Mouse (Mus musculus) intestine, embryonic 14.5 days (tissue): ENCODE measurements around the gene Siae. TPM values are rescaled to one million over a fixed set of nuclear protein-coding genes. Genes with fewer than 3 reads are reported as not detected.
A peak's percentile ranks its signal among the peaks of the same experiment; 100 is the strongest.

ENCODE experiments used
- ATAC-seq: fragments of 200-750 bp; cut with Nextera tagmentation; replicated peaks from 2 replicates; pipeline ENCODE4 v1.8.0; 2017; ENCODE audit warnings: low read depth, moderate number of reproducible peaks, moderate TSS enrichment, moderate library complexity; ENCODE audit not compliant: low FRiP score, low TSS enrichment
- DNase-seq: peaks from one replicate; pipeline ENCODE4 v3.0.0-alpha.2; 2018; ENCODE audit warnings: low spot score
- H3K27ac ChIP-seq: fragments of 300-500 bp; sonication (generic); 2 replicates; pipeline ENCODE4 v1.5.1; 2014; ENCODE audit warnings: low read depth, mild to moderate bottlenecking, control low read depth
- H3K27me3 ChIP-seq: fragments of 300-500 bp; sonication (generic); replicated peaks from 2 replicates; pipeline ENCODE4 v1.6.1; 2014; ENCODE audit warnings: low read length, control low read depth; ENCODE audit not compliant: control insufficient read depth, insufficient read depth
- H3K36me3 ChIP-seq: fragments of 300-500 bp; sonication (generic); 2 replicates; pipeline ENCODE4 v1.6.1; 2014; ENCODE audit warnings: low read length, control low read depth; ENCODE audit not compliant: control insufficient read depth, insufficient read depth
- H3K4me1 ChIP-seq: fragments of 300-500 bp; sonication (generic); replicated peaks from 2 replicates; pipeline ENCODE4 v1.6.1; 2014; ENCODE audit warnings: low read length, control low read depth, mixed read lengths; ENCODE audit not compliant: control insufficient read depth, insufficient read depth
- H3K4me2 ChIP-seq: fragments of 300-500 bp; sonication (generic); 2 replicates; pipeline ENCODE4 v1.6.1; 2014; ENCODE audit warnings: low read length
- H3K4me3 ChIP-seq: fragments of 300-500 bp; sonication (generic); 2 replicates; pipeline ENCODE4 v1.5.1; 2014; ENCODE audit warnings: low read depth, low read length, control low read depth, mixed read lengths
- H3K9ac ChIP-seq: fragments of 300-500 bp; sonication (generic); 2 replicates; pipeline ENCODE4 v1.6.1; 2014; ENCODE audit warnings: mild to moderate bottlenecking, low read length
- H3K9me3 ChIP-seq: fragments of 300-500 bp; sonication (generic); 2 replicates; pipeline ENCODE4 v1.6.1; 2016; ENCODE audit warnings: low read length, control low read depth; ENCODE audit not compliant: control insufficient read depth
- WGBS: fragments of 180-500 bp; shearing (Covaris S2); extraction: QIAGEN DNeasy Blood & Tissue Kit; methylation state at CpG from one replicate; pipeline ENCODE4 v1.1.7; 2014; 5-methylcytosine and 5-hydroxymethylcytosine counted together
- polyA plus RNA-seq: library from polyadenylated mRNA; unstranded; fragments of >200 nt; fragmentation: Nextera tagmentation; extraction: Ambion mirVana; gene quantifications from 2 replicates; pipeline ENCODE4 v1.2.1, GENCODE M21; 2014

The Siae gene
- polyA plus RNA-seq, 1 experiment from 2014 or later = 12.2 TPM

DNA sequence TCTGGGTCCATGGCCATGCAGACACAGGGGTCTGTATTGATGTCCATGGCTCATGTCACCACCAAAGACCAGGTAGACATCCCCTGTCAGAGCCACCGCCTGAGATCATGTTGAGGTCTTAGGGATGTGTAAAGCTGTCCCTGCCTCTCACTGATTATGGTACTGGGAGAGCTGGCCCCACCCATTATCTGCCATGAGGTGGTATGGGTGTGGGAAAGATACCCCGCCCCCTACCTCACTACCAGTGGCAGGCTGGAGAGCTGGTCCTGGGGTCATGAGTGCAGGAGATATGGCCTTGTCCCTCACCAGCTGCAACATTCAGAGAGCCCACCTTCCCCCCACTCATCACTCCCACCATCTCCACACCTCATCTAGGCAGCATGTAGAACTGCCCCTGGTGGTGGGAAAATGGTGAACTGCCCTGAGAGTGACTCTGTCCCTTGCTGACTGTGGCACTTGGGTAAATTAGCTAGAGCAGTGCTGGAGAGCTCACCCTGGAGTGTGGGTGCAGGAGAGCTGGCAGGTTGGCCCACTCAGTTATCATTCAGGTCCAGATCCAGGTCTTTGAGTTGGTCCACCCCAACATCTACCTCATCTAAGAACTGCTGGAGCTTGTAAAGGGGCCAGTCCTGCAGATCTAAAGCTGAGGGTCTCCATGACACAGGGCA, 45.2 kb downstream of the Siae start:
- ATAC-seq = no peak

DNA sequence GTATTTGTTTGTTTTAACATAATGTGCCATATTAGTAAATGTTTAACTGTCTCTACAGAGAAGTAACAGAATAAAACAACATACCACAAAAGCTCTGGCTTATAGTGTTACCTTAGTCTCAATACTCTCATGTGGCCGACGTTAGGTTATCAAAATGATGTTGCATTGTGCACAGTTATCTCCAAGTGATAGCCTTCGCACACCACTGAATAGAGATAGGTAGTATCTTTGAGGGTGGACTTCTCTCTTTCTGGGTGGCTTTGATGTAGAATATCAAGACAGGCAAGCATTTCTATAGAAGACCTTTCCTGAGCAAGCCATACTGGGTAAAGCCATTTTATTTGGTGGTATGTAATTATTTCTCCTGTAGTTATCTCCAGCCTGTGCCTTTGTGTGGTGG, 49.6 kb downstream of the Siae start:
- Histone ChIP-seq H3K27me3 (no peaks in the 10 kb centered on the region), H3K4me2 (no peak overlapping the region), H3K4me3 (no peak overlapping the region), H3K4me1 (no peaks in the 10 kb centered on the region), H3K9me3 (no peaks in the 10 kb centered on the region), H3K36me3 (no peaks in the 10 kb centered on the region), H3K9ac (no peak overlapping the region), H3K27ac (no peak overlapping the region)
- 91% methylated on average over 3 of the region's 3 CpGs for WGBS
- DNase-seq = no peak
- no peak for ATAC-seq

More for the DNA sequence above, 45.2 kb downstream of the Siae start:
- no peaks in the 10 kb centered on the region for H3K4me1 ChIP-seq
- no peak overlapping the region for H3K4me2 ChIP-seq
- no peaks in the 10 kb centered on the region for H3K27me3 ChIP-seq
- no peaks in the 10 kb centered on the region for H3K9me3 ChIP-seq
- H3K27ac ChIP-seq = no peak overlapping the region
- WGBS = 93% methylated on average over 2 of the region's 2 CpGs
- no peak for DNase-seq
- no peak overlapping the region for H3K4me3 ChIP-seq
- no peaks in the 10 kb centered on the region for H3K36me3 ChIP-seq
- H3K9ac ChIP-seq = no peak overlapping the region

DNA sequence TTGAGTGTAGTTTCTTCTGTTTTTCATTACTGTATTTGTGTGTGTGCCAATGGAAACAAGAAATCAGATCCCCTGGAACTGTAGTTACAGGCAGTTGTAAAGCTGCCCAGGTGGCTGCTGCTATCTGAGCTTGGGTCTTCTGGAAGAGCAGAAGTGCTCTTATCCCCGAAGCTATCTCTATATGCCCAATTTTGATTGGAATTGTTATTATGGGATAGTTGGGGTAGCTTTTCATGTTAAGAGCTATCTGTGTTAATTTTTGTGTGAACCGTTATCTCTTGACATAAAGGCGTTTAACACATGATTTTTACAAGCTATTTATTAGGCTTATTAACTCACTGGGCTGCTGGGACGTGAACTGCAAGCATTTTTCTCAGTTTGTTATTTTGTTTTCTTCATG, 54.1 kb downstream of the Siae start:
- Histone ChIP-seq H3K27me3 (no peaks in the 10 kb centered on the region), H3K9ac (no peak overlapping the region), H3K27ac (no peak overlapping the region), H3K4me1 (peaks cover 6% of the 10 kb centered on the region), H3K4me3 (no peak overlapping the region), H3K9me3 (no peaks in the 10 kb centered on the region), H3K4me2 (no peak overlapping the region), H3K36me3 (no peaks in the 10 kb centered on the region)
- no peak for ATAC-seq
- 75% methylated on average over 4 of the region's 4 CpGs for WGBS
- DNase-seq = no peak

DNA sequence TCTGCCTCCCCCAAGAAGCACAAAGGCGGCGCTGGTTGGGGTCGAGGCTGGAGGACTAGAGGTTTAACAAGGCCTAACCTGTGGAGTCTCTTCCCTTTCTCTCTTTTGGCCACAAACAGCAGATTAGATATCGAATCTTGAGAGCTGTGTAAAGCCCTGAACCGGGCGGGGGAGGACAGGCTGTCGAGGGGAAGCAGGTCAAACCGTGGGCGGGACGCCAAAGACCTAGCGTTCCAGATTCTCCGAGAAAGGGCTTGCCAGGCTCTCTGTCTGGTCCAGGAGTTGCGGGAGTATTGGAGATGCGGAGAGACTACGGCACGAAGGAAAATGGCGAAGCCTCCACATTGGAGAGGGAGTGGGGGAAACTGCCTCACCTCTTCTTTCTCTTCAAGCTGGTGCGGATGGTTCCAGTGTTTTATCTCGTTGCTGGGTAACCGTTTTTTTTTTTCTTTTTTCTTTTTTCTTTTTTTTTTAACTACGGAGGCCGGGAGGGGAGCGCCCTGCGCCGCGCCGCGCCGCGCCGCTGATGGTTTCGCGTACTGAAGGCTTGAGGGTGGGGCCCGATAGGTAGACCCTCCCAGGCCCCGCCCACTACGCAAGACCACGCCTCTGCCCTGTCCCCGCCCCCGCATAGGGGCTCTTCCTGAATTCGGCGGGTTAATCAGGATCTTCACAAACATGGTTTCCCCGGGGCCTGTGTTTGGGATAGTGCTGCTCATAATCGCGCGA, 57.8 kb downstream of the Siae start, which contains the start of gene Spa17:
Gene Spa17 (minus strand): TSS at position 541 of the 729 bp plus-strand sequence.
- under 1% methylated on average over 45 of the region's 45 CpGs for WGBS
- Histone ChIP-seq H3K27ac (peak within 1 kb of the TSS; percentile 77), H3K9me3 (no peaks in the 10 kb centered on the region), H3K4me1 (peaks cover 6% of the 10 kb centered on the region), H3K4me2 (peak within 1 kb of the TSS; percentile 73), H3K36me3 (no peaks in the 10 kb centered on the region), H3K9ac (peak within 1 kb of the TSS; percentile 72), H3K4me3 (peak within 1 kb of the TSS; percentile 67), H3K27me3 (no peaks in the 10 kb centered on the region)
- DNase-seq (peak; percentile 95), ATAC-seq (peak; percentile 97)

DNA sequence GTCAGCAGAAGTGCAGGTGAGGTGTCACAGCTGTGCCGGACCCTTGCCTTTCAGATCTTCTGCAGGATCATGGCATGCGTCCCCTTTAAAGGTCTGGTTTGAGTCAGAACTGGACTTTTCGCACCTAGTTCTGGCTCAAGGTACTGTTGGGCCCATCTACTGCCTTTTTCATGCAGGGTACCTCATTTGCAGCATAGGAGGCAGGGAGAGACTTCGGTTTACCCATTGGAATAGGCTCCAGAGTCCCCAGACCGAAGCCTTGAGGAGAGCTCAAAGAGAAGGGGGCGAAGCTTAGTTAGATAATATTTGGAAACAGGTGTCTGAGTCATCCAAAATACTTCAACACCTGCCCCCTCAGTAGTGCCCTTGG, 58.4 kb downstream of the Siae start:
- Histone ChIP-seq H3K4me1 (peaks cover 6% of the 10 kb centered on the region), H3K4me3 (peak overlapping the region; percentile 67), H3K9me3 (no peaks in the 10 kb centered on the region), H3K9ac (peak overlapping the region; percentile 72), H3K36me3 (no peaks in the 10 kb centered on the region), H3K27ac (no peak overlapping the region), H3K4me2 (peak overlapping the region; percentile 73), H3K27me3 (no peaks in the 10 kb centered on the region)
- 24% methylated on average over 6 of the region's 6 CpGs for WGBS
- no peak; the same call in 1 of the 2 replicates for ATAC-seq
- DNase-seq = no peak

GRCm38 (mm10) chr9:37614316-37614715, 58.8 kb downstream of the Siae start:
- ATAC-seq (0 out of 2 replicates have a peak, but pooled peaks have one; percentile 4), DNase-seq (no peak)
- no peak overlapping the region for H3K27ac ChIP-seq
- H3K4me1 ChIP-seq = peaks cover 6% of the 10 kb centered on the region
- no peaks in the 10 kb centered on the region for H3K9me3 ChIP-seq
- peak overlapping the region; percentile 67; the same call in 1 of the 2 replicates for H3K4me3 ChIP-seq
- no peaks in the 10 kb centered on the region for H3K27me3 ChIP-seq
- peak overlapping the region; percentile 72; the same call in 1 of the 2 replicates for H3K9ac ChIP-seq
- H3K4me2 ChIP-seq = peak overlapping the region; percentile 73
- no peaks in the 10 kb centered on the region for H3K36me3 ChIP-seq

GRCm38 (mm10) chr9:37615220-37615619, 59.7 kb downstream of the Siae start:
- Histone ChIP-seq H3K27me3 (no peaks in the 10 kb centered on the region), H3K4me3 (no peak overlapping the region), H3K27ac (no peak overlapping the region), H3K4me2 (no peak overlapping the region), H3K9ac (no peak overlapping the region), H3K4me1 (peaks cover 6% of the 10 kb centered on the region), H3K9me3 (no peaks in the 10 kb centered on the region), H3K36me3 (no peaks in the 10 kb centered on the region)
- DNase-seq (no peak), ATAC-seq (no peak)
- WGBS = 77% methylated on average over 5 of the region's 5 CpGs

GRCm38 (mm10) chr9:37616770-37617169, 61.3 kb downstream of the Siae start:
- H3K9ac ChIP-seq = no peak overlapping the region
- H3K4me1 ChIP-seq = peaks cover 6% of the 10 kb centered on the region
- no peak overlapping the region for H3K27ac ChIP-seq
- no peaks in the 10 kb centered on the region for H3K27me3 ChIP-seq
- H3K36me3 ChIP-seq = no peaks in the 10 kb centered on the region
- WGBS = 48% methylated on average over 2 of the region's 2 CpGs
- no peak overlapping the region for H3K4me3 ChIP-seq
- no peaks in the 10 kb centered on the region for H3K9me3 ChIP-seq
- DNase-seq = peak; percentile 54
- H3K4me2 ChIP-seq = no peak overlapping the region
- ATAC-seq = no peak
